Comparison of ENCODE assay signal across 18 mouse cellular contexts in the genomic region with DNA sequence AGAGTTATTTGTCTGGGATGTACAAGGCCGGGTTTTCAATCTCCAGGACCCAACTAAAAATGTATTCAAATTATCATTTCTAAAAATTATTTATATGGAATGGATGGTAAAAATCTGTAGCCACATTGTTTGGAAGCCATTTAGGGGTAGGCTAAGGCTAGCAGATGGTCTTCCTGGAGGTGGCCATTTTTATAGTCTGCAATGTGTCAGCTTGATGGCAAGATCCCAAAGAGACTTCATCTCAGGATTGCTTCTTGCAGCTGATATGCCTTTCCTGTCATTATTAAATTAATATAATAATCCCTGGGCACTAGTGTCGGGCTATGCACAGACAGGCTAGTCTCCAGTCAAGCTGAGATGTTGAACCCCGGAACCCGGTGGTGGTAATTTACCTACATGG.
DNase-seq lines count a peak whose midpoint lies in the region; ATAC-seq lines count a peak whose summit lies in the region.
"Had no signal": no experiment of that assay in that cellular context is flagged by ENCODE, and none has a peak within 500 bp of the region (broad histone marks: within the 10 kb centered on the region; RNA-seq: fewer than 3 reads in every experiment).

No protein-coding gene starts in this region.

- peak; percentile 70; the same call in 1 of the 2 replicates for ATAC-seq in cerebellum, adult (ENCODE audit: insufficient number of reproducible peaks, low FRiP score, low TSS enrichment)
- ATAC-seq: activated CD4-positive, CD25-positive, alpha-beta regulatory T cell, adult 4 months; forebrain, postnatal 0 days; hindbrain, embryonic 16.5 days; intestine, embryonic 15.5 days had no signal

- DNase-seq in cerebellum, adult 8-10 months, result no peak
- peak; percentile 35 to 42 for DNase-seq in cerebellum, adult 18-20 months
- DNase-seq in cerebellum, postnatal 10 days, result no peak
- peak; percentile 71 for DNase-seq in cerebellum, adult 9-10 months
- no peak for DNase-seq in embryo, embryonic 9.5 days (ENCODE audit: extremely low spot score)
- DNase-seq in right cerebral cortex, postnatal 4 days, result no peak
- DNase-seq: adrenal gland, adult 8-10 months; adrenal gland, postnatal 25 days; forebrain, postnatal 0 days; gastrocnemius, adult 2 months; gastrocnemius, postnatal 14 days; heart, adult 11 months; kidney, adult 11 months; kidney, adult 8-10 months had no signal

Comparison
In these comparisons a context has a peak if more than half of its experiments do, and no peak if none do; other contexts are left out.
1. DNase-seq: peak in cerebellum, adult 18-20 months (2 of 2) and cerebellum, adult 9-10 months (single experiment); none in cerebellum, adult 8-10 months (single experiment), cerebellum, postnatal 10 days (0 of 2), embryo, embryonic 9.5 days (single experiment) and right cerebral cortex, postnatal 4 days (single experiment).